Mouse (Mus musculus) neural tube, embryonic 15.5 days (tissue): ENCODE results near the gene Ano10. TPM values are rescaled to one million over a fixed set of nuclear protein-coding genes. Genes with fewer than 3 reads are reported as not detected.

Experiments used
- ATAC-seq: fragments of 200-750 bp; cut with Nextera tagmentation; 2 replicates; pipeline ENCODE4 v1.8.0; 2017; ENCODE audit warnings: mild to moderate bottlenecking, moderate TSS enrichment, moderate library complexity; ENCODE audit not compliant: low FRiP score
- H3K27ac ChIP-seq: fragments of 300-500 bp; sonication (generic); replicated peaks from 2 replicates; pipeline ENCODE4 v1.5.1; 2015; ENCODE audit warnings: mild to moderate bottlenecking, inconsistent platforms
- H3K27me3 ChIP-seq: fragments of 300-500 bp; sonication (generic); replicated peaks from 2 replicates; pipeline ENCODE4 v1.6.1; 2015; ENCODE audit warnings: inconsistent platforms
- H3K36me3 ChIP-seq: fragments of 300-500 bp; sonication (generic); 2 replicates; pipeline ENCODE4 v1.6.1; 2015; ENCODE audit warnings: inconsistent platforms
- H3K4me1 ChIP-seq: fragments of 300-500 bp; sonication (generic); 2 replicates; pipeline ENCODE4 v1.6.1; 2015; ENCODE audit warnings: inconsistent platforms
- H3K4me2 ChIP-seq: fragments of 300-500 bp; sonication (generic); 2 replicates; pipeline ENCODE4 v1.6.1; 2015; ENCODE audit warnings: inconsistent platforms, mild to moderate bottlenecking, moderate library complexity
- H3K4me3 ChIP-seq: fragments of 300-500 bp; sonication (generic); replicated peaks from 2 replicates; pipeline ENCODE4 v1.5.1; 2015; ENCODE audit warnings: mild to moderate bottlenecking, inconsistent platforms
- H3K9ac ChIP-seq: fragments of 300-500 bp; sonication (generic); replicated peaks from 2 replicates; pipeline ENCODE4 v1.6.1; 2015; ENCODE audit warnings: mild to moderate bottlenecking, inconsistent platforms
- H3K9me3 ChIP-seq: fragments of 300-500 bp; sonication (generic); replicated peaks from 2 replicates; pipeline ENCODE4 v1.6.1; 2016; ENCODE audit warnings: inconsistent platforms
- WGBS: fragments of 180-500 bp; shearing (Covaris S2); methylation state at CpG from one replicate; pipeline ENCODE4 v1.1.7; 2015; ENCODE audit warnings: mixed read lengths; 5-methylcytosine and 5-hydroxymethylcytosine counted together
- polyA plus RNA-seq: library from polyadenylated mRNA; unstranded; fragments of >200 nt; fragmentation: Nextera tagmentation; extraction: Ambion mirVana; gene quantifications from 2 replicates; pipeline ENCODE4 v1.2.1, GENCODE M21; 2015

Gene Ano10
- polyA plus RNA-seq, 1 experiment from 2014 or later, result 41.6 TPM

DNA sequence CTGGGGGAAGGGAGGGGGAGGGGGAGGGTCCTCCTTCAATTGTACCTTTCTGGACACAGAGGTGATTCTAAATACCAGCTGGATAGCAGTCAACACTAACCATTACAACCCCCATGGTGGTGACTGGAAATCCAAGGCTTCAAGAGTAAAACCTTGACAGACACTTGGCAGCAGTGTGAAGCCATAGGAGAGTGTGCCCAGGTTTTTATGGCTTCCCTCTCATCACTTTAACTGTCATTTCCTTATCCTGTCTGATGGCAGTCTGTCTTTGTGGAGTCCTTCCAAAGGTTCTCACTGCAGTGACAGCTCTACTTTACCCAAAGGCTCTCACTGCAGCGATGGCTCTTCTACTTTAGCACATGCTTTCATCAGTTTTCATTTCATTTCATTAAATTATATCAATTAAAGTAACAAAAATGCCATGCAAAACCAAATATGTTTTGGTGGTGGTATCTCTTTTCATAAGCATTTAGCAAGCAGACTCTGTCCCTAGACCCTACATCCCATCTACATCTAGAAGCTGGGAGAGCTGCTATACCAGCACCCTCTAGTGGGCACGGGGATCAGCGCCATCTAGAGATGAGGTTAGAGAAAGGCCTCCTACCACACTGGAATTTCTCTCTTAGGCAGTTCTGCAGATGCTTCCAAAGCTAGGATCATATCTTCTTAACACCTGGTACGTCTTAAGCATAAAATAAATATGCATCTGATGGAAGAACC lies 50.0 kb downstream of the Ano10 start:
- no peaks in the 10 kb centered on the region for H3K9me3 ChIP-seq
- peaks cover 4% of the 10 kb centered on the region; the same call in 1 of the 2 replicates for H3K36me3 ChIP-seq
- H3K4me3 ChIP-seq, result no peak overlapping the region
- WGBS, result 35% methylated on average over 4 of the region's 4 CpGs
- H3K4me2 ChIP-seq, result no peak overlapping the region
- H3K4me1 ChIP-seq, result peaks cover 19% of the 10 kb centered on the region
- H3K27ac ChIP-seq, result no peak overlapping the region
- no peak for ATAC-seq
- H3K9ac ChIP-seq, result no peak overlapping the region
- H3K27me3 ChIP-seq, result no peaks in the 10 kb centered on the region

DNA sequence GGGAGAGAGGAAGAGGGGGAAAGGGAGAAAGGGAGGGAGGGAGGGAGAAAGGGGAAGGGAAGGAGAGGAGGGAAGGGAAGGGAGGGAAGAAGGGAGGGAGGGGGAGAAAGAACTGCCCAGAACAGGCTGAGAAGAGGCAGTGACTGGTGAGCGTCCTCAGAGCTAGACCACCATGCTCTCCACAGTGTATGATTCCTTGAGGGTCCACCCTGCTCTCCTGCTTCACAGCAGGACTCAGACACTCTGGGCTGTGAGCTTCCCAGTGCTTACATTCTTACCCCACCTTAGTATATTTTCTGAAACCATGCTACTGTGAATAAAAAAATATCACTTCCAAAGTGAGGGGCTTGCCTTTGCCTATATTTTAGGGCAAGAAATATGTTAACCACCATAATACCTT lies 50.9 kb downstream of the Ano10 start:
- no peak overlapping the region for H3K4me2 ChIP-seq
- H3K9ac ChIP-seq, result no peak overlapping the region
- no peak for ATAC-seq
- H3K36me3 ChIP-seq, result peaks cover 4% of the 10 kb centered on the region; the same call in 1 of the 2 replicates
- WGBS, result 68% methylated on average over 1 of the region's 1 CpGs
- H3K9me3 ChIP-seq, result no peaks in the 10 kb centered on the region
- H3K27me3 ChIP-seq, result no peaks in the 10 kb centered on the region
- no peak overlapping the region for H3K4me3 ChIP-seq
- H3K4me1 ChIP-seq, result peaks cover 19% of the 10 kb centered on the region
- no peak overlapping the region for H3K27ac ChIP-seq

DNA sequence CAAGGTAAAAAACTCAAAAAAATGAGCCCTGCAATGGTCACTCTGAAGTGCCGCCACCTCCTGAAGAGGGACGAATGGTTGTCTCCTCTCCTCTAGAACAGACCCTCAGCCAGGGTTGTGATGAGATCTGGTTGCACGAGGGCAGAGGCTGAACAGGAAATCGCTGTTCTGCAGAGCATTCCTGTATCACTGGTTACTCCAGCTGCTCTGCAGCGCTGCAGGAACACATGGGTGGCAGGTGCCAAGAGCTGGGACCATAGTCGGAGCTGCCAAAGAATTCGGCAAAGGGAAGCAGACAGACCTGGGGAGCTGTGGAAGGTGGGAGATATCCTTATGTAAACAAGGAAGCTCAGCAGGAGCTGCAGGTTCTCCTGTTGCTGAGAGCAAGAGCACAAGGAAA lies 51.4 kb downstream of the Ano10 start:
- H3K36me3 ChIP-seq, result peaks cover 4% of the 10 kb centered on the region; the same call in 1 of the 2 replicates

DNA sequence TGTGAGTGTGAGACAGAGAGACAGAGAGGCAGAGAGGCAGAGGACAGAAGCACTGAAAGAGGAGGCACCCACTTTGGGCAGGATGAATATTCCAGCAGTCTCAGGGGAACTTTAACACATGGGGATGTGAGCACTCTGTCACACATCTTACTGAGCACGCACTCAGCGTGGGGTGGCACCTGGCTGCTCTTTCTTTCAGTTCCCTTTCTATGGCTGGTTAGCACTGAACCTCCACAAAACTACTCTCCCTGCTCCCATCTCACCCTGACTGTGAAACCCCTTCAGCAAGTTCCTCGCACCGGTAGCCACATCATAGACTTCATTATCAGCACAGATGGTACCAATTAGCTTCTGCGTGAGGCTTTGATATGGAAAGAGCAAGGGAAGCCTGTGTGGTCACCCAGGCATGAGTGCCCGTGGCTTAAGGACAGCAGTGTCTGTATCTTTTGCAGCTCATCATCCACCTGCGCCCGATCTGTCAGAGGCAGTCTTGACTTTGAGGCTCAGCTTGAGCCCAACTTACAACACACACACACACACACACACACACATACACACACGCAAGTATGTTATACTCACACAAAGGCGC lies 52.3 kb downstream of the Ano10 start:
- no peak overlapping the region for H3K4me2 ChIP-seq
- H3K36me3 ChIP-seq, result peaks cover 4% of the 10 kb centered on the region; the same call in 1 of the 2 replicates
- peak; percentile 49; the same call in 1 of the 2 replicates for ATAC-seq
- H3K4me3 ChIP-seq, result no peak overlapping the region
- no peaks in the 10 kb centered on the region for H3K9me3 ChIP-seq
- no peak overlapping the region for H3K9ac ChIP-seq
- H3K27ac ChIP-seq, result peak overlapping the region; percentile 1
- WGBS, result 48% methylated on average over 10 of the region's 10 CpGs
- H3K4me1 ChIP-seq, result peaks cover 14% of the 10 kb centered on the region
- H3K27me3 ChIP-seq, result no peaks in the 10 kb centered on the region

More for the DNA sequence above, 51.4 kb downstream of the Ano10 start:
- 29% methylated on average over 7 of the region's 7 CpGs for WGBS
- ATAC-seq, result no peak
- Histone ChIP-seq H3K9ac (no peak overlapping the region), H3K4me3 (no peak overlapping the region), H3K4me2 (no peak overlapping the region), H3K27me3 (no peaks in the 10 kb centered on the region), H3K4me1 (peaks cover 15% of the 10 kb centered on the region), H3K27ac (peak overlapping the region; percentile 54; the same call in 1 of the 2 replicates), H3K9me3 (no peaks in the 10 kb centered on the region)

DNA sequence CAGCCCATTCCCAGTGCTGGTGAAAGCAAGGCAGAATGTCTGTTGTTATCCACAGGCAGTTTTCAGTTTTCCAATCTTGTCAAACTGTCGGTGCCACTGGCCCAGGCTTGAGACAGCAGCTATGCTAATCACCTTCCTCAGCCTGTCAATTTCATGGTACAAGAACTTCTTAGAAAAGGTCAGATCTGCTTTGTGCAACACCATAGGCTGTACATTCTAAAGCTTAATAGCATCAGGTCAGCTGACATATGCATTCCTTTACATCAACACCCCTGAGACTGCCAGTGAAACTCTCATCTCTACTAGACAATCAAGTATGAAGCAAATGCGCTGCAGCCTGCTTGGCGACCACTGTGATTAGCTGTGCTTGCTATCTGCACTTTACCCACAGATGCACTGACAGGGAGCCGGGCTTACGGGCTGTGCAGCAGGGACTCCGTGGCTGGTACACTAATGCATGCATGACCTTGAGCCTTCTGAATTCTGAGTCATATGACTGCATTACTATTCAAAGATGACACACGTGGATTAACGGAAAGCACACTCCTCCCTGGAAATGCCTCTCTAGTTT lies 53.5 kb downstream of the Ano10 start:
- WGBS, result 39% methylated on average over 8 of the region's 8 CpGs
- Histone ChIP-seq H3K9ac (no peak overlapping the region), H3K27me3 (no peaks in the 10 kb centered on the region), H3K4me1 (peaks cover 14% of the 10 kb centered on the region), H3K36me3 (no peaks in the 10 kb centered on the region), H3K27ac (0 out of 2 replicates have a peak overlapping the region, but pooled peaks have one; percentile 2), H3K4me3 (no peak overlapping the region), H3K9me3 (no peaks in the 10 kb centered on the region), H3K4me2 (no peak overlapping the region)
- ATAC-seq, result no peak

DNA sequence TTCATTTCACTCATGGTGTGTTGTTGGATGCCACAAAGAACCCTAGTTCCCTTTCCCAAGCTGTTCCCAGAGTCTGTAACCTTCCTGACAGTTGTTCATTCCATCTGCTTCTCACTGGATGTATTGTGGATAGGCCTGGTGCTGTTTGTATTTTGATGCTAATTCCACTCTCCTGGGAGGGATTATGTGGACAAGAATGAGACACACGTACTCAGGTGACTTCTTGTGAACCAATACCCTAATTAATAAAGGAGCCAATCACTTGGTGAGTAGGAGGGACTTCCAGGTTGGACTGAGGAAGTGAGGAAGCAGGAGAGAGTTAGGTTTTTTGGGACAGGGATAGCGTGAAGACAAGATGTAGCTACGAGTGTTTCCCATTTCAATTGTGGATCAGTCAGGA lies 59.5 kb downstream of the Ano10 start:
- no peaks in the 10 kb centered on the region for H3K9me3 ChIP-seq
- WGBS, result 79% methylated on average over 3 of the region's 3 CpGs
- H3K36me3 ChIP-seq, result no peaks in the 10 kb centered on the region
- H3K9ac ChIP-seq, result no peak overlapping the region
- H3K4me1 ChIP-seq, result peaks cover 4% of the 10 kb centered on the region; the same call in 1 of the 2 replicates
- no peak overlapping the region for H3K27ac ChIP-seq
- H3K27me3 ChIP-seq, result no peaks in the 10 kb centered on the region
- no peak for ATAC-seq
- no peak overlapping the region for H3K4me2 ChIP-seq
- no peak overlapping the region for H3K4me3 ChIP-seq

DNA sequence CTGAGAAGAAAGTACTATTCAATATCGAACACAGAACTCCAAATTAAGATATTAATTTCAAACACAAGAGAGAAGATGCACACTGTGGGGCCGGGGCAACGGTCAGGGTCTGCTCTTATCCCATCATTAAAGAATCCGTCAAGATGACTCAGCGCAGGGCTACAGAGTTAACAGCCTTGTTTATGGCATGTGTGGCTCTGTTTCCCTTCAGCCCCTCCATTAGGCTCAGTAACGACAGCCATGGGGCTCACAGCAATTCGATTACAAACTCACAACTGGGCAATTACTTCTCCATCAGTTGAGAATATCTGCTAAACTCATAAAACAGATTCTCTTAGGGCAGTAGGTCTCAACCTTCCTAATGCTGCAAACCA lies 60.3 kb downstream of the Ano10 start:
- Histone ChIP-seq H3K4me2 (no peak overlapping the region), H3K27ac (no peak overlapping the region), H3K4me1 (peaks cover 4% of the 10 kb centered on the region; the same call in 1 of the 2 replicates), H3K27me3 (no peaks in the 10 kb centered on the region), H3K4me3 (no peak overlapping the region), H3K9me3 (no peaks in the 10 kb centered on the region), H3K9ac (no peak overlapping the region), H3K36me3 (no peaks in the 10 kb centered on the region)
- 33% methylated on average over 7 of the region's 7 CpGs for WGBS
- no peak for ATAC-seq

DNA sequence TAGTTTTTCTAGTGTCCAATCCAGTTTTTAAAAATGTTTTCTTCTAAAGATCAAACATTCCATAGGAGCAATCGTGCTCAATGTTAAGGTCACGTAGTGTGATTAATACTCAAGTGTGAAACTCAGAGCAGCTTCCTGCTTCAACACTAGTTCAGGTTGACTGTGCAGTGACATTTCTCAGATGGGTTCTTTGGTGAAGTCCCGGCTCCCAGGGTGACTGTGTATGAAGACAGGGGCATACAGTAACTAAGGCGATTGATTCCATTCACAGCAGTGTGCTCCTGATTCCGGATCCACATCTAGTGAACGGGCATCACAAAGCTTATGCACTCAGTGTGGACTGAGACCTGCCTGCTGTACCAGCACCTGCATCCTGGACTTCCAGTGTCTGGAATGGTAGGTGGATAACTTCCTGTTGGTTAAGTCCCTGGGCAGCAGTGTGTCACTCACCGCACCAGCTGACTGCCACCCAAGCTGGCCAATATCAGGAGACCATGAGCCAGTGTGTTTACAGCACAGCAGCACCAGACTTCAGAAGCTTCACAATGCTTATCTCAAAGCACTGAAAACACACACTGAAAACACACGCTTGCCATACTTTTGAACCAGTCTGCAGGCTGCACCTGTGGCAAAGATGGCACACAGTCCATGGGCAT lies 60.8 kb downstream of the Ano10 start:
- Histone ChIP-seq H3K9me3 (no peaks in the 10 kb centered on the region), H3K9ac (no peak overlapping the region), H3K27me3 (no peaks in the 10 kb centered on the region), H3K27ac (no peak overlapping the region), H3K4me1 (peaks cover 4% of the 10 kb centered on the region; the same call in 1 of the 2 replicates), H3K4me3 (no peak overlapping the region), H3K36me3 (no peaks in the 10 kb centered on the region), H3K4me2 (no peak overlapping the region)
- no peak for ATAC-seq
- WGBS, result 93% methylated on average over 8 of the region's 8 CpGs

DNA sequence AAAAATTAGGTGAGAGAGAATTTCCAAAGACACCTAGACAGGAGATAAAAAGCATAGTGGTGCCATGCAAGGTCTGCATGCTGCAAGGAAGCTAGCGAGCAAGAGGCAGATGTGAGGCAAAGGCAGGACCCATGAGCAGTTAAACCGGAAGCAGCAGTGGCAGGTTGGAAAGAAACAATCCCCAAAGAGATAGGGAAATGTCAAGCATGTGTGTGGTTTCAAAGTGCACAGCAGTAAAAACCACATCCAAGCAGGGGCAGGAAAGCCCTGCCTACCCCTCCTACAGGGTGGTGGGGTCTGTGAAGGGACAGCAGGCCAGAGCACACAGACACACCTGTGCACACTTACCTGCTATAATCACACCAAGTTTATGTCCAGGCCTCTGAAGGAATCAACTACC lies 61.3 kb downstream of the Ano10 start:
- Histone ChIP-seq H3K4me2 (no peak overlapping the region), H3K9ac (no peak overlapping the region), H3K9me3 (no peaks in the 10 kb centered on the region), H3K27me3 (no peaks in the 10 kb centered on the region), H3K27ac (no peak overlapping the region), H3K4me1 (peaks cover 4% of the 10 kb centered on the region; the same call in 1 of the 2 replicates), H3K4me3 (no peak overlapping the region), H3K36me3 (no peaks in the 10 kb centered on the region)
- 79% methylated on average over 2 of the region's 2 CpGs for WGBS
- ATAC-seq, result no peak

DNA sequence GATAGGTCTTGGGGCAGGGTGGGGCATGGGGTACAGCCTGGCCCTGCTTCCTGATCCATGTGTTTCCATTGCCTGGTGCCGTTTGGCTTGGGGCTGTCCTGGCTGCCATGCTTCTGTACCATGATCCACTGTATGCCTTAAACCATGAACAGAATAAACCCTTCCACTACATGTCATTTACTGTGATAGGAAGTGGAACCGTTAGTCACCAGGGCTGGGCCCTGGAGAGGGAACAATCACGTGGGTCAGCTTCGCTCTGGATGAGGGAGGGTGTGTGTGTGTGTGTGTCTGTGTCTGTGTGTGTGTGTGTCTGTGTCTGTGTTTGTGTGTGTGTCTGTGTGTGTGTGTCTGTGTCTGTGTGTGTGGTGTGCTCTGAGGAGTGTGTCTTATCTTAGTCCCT lies 63.5 kb downstream of the Ano10 start:
- no peak overlapping the region for H3K9ac ChIP-seq
- no peak for ATAC-seq
- no peaks in the 10 kb centered on the region for H3K9me3 ChIP-seq
- no peaks in the 10 kb centered on the region for H3K27me3 ChIP-seq
- peaks cover 12% of the 10 kb centered on the region; the same call in 1 of the 2 replicates for H3K4me1 ChIP-seq
- H3K27ac ChIP-seq, result no peak overlapping the region
- 84% methylated on average over 4 of the region's 4 CpGs for WGBS
- no peaks in the 10 kb centered on the region for H3K36me3 ChIP-seq
- H3K4me3 ChIP-seq, result no peak overlapping the region
- no peak overlapping the region for H3K4me2 ChIP-seq

DNA sequence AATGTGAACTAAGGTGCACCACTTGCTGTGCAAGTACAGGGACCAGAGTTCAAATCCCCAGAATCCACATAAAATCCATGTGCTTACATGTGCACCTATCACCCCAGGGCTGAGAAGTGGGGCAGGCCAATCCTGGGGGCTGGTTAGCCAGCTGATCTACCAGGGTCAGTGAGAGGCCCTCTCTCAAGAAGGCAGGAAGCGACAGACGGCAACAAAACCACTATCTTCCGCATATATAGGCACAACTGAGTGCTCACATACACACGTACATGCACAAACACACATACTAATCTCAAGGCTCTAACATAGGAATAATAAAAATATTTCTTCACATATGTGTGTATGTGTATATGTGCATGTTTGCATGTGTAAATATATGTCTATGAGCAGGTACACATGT lies 67.8 kb downstream of the Ano10 start:
- H3K9ac ChIP-seq, result no peak overlapping the region
- WGBS, result 97% methylated on average over 4 of the region's 4 CpGs
- H3K4me1 ChIP-seq, result peaks cover 19% of the 10 kb centered on the region
- no peaks in the 10 kb centered on the region for H3K9me3 ChIP-seq
- H3K4me3 ChIP-seq, result no peak overlapping the region
- no peak overlapping the region for H3K4me2 ChIP-seq
- no peaks in the 10 kb centered on the region for H3K36me3 ChIP-seq
- no peak for ATAC-seq
- H3K27me3 ChIP-seq, result no peaks in the 10 kb centered on the region
- H3K27ac ChIP-seq, result no peak overlapping the region
